Mouse (Mus musculus): ENCODE results near the gene Fcgrt. TPM values are rescaled to one million over a fixed set of nuclear protein-coding genes. Genes with fewer than 3 reads are reported as not detected.
A peak's percentile ranks its signal among the peaks of the same experiment; 100 is the strongest.

Fcgrt gene
- total RNA-seq, 2 experiments from 2014 or later: 21.0 to 22.8 TPM

GRCm38 (mm10) chr7:45093516-45093905 lies 10.1 kb downstream of the Fcgrt start:
- DNase-seq (ENCODE audit: low spot score in 2 of 2): no peak
- intact Hi-C loops (cut with DNase I): no loop called here

- intact Hi-C loops (cut with DNase I): no loop called here
- DNase-seq (ENCODE audit: low spot score in 2 of 2): no peak
Observed at GRCm38 (mm10) chr7:45092828-45093515, 10.7 kb downstream of the Fcgrt start.

- peak; percentile 41 to 47 for DNase-seq (ENCODE audit: low spot score in 2 of 2)
- intact Hi-C loops (cut with DNase I): no loop called here
Observed at GRCm38 (mm10) chr7:45092048-45092447, 11.6 kb downstream of the Fcgrt start, which contains the start of gene Rcn3. Gene Rcn3 (minus strand): TSS chr7:45092221.

GRCm38 (mm10) chr7:45091001-45091990 lies 12.4 kb downstream of the Fcgrt start:
- no peak for DNase-seq (ENCODE audit: low spot score in 2 of 2)
- intact Hi-C loops (cut with DNase I): no loop called here

GRCm38 (mm10) chr7:45090251-45090977 lies 13.2 kb downstream of the Fcgrt start:
- DNase-seq (ENCODE audit: low spot score in 2 of 2): no peak
- intact Hi-C loops (cut with DNase I): no loop called here

GRCm38 (mm10) chr7:45088597-45088996 lies 15.1 kb downstream of the Fcgrt start:
- DNase-seq (ENCODE audit: low spot score in 2 of 2): no peak
- intact Hi-C loops (cut with DNase I): loop anchor here (10.0 kb wide), 1 partner anchor 206 kb away; no protein-coding TSS in a partner anchor

GRCm38 (mm10) chr7:45086084-45086483 lies 17.6 kb downstream of the Fcgrt start:
- DNase-seq (ENCODE audit: low spot score in 2 of 2): no peak
- intact Hi-C loops (cut with DNase I): loop anchor here (10.0 kb wide), 1 partner anchor 209 kb away; no protein-coding TSS in a partner anchor

GRCm38 (mm10) chr7:45083300-45083890 lies 20.3 kb downstream of the Fcgrt start:
- DNase-seq (ENCODE audit: low spot score in 2 of 2): no peak
- intact Hi-C loops (cut with DNase I): loop anchor here (5.0 to 10.0 kb wide), 2 partner anchors 39 to 211 kb away; partner anchors contain the start of gene Rps11

GRCm38 (mm10) chr7:45082401-45083299 lies 21.0 kb downstream of the Fcgrt start:
- no peak for DNase-seq (ENCODE audit: low spot score in 2 of 2)
- intact Hi-C loops (cut with DNase I): loop anchor here (5.0 to 10.0 kb wide), 2 partner anchors 40 to 212 kb away; partner anchors contain the start of gene Rps11

GRCm38 (mm10) chr7:45081016-45081415 lies 22.6 kb downstream of the Fcgrt start:
- DNase-seq (ENCODE audit: low spot score in 2 of 2): no peak
- intact Hi-C loops (cut with DNase I): loop anchor here (5.0 to 10.0 kb wide), 2 partner anchors 41 to 214 kb away; partner anchors contain the start of gene Rps11

- intact Hi-C loops (cut with DNase I): loop anchor here (2.0 to 10.0 kb wide), 3 partner anchors 42 to 215 kb away; partner anchors contain the start of genes Flt3l, Gm45713 and Rps11
Observed at GRCm38 (mm10) chr7:45079856-45080255, 23.8 kb downstream of the Fcgrt start.

GRCm38 (mm10) chr7:45078513-45078912 lies 25.1 kb downstream of the Fcgrt start:
- DNase-seq (ENCODE audit: low spot score in 2 of 2): peak; percentile 60 to 74
- intact Hi-C loops (cut with DNase I): loop anchor here (2.0 kb wide), 1 partner anchor 58 kb away; the partner anchor contains the start of genes Flt3l and Gm45713

More at GRCm38 (mm10) chr7:45079856-45080255, 23.8 kb downstream of the Fcgrt start:
- DNase-seq (ENCODE audit: low spot score in 2 of 2): peak; percentile 92 to 95

- intact Hi-C loops (cut with DNase I): loop anchor here (2.0 kb wide), 1 partner anchor 59 kb away; the partner anchor contains the start of genes Flt3l and Gm45713
Observed at GRCm38 (mm10) chr7:45077829-45078228, 25.8 kb downstream of the Fcgrt start.

GRCm38 (mm10) chr7:45077322-45077721 lies 26.3 kb downstream of the Fcgrt start:
- DNase-seq (ENCODE audit: low spot score in 2 of 2): no peak
- intact Hi-C loops (cut with DNase I): no loop called here

More at GRCm38 (mm10) chr7:45077829-45078228, 25.8 kb downstream of the Fcgrt start:
- DNase-seq (ENCODE audit: low spot score in 2 of 2): no peak

- no peak for DNase-seq (ENCODE audit: low spot score in 2 of 2)
- intact Hi-C loops (cut with DNase I): no loop called here
Observed at GRCm38 (mm10) chr7:45076501-45076900, 27.1 kb downstream of the Fcgrt start.

GRCm38 (mm10) chr7:45075405-45075804 lies 28.2 kb downstream of the Fcgrt start:
- intact Hi-C loops (cut with DNase I): no loop called here
- no peak for DNase-seq (ENCODE audit: low spot score in 2 of 2)

GRCm38 (mm10) chr7:45073949-45074348 lies 29.7 kb downstream of the Fcgrt start:
- intact Hi-C loops (cut with DNase I): loop anchor here (5.0 kb wide), 1 partner anchor 33 kb away; no protein-coding TSS in a partner anchor
- no peak for DNase-seq (ENCODE audit: low spot score in 2 of 2)
